Mouse (Mus musculus) kidney, postnatal 0 days (tissue): ENCODE measurements around the gene Rundc3b. TPM values are rescaled to one million over a fixed set of nuclear protein-coding genes. Genes with fewer than 3 reads are reported as not detected.

ENCODE experiments used
- ATAC-seq: fragments of 200-750 bp; cut with Nextera tagmentation; replicated peaks from 2 replicates; pipeline ENCODE4 v1.8.0; 2017; ENCODE audit warnings: low read depth, moderate number of reproducible peaks, moderate TSS enrichment, moderate library complexity; ENCODE audit not compliant: low FRiP score
- DNase-seq: peaks from one replicate; pipeline ENCODE4 v3.0.0-alpha.2; 2016; ENCODE audit warnings: low spot score
- H3K27ac ChIP-seq: fragments of 300-500 bp; sonication (generic); 2 replicates; pipeline ENCODE4 v1.5.1; 2014; ENCODE audit warnings: mild to moderate bottlenecking
- H3K27me3 ChIP-seq: fragments of 300-500 bp; sonication (generic); 2 replicates; pipeline ENCODE4 v1.6.1; 2014; ENCODE audit warnings: low read length, mixed read lengths; ENCODE audit not compliant: insufficient read depth
- H3K36me3 ChIP-seq: fragments of 300-500 bp; sonication (generic); 2 replicates; pipeline ENCODE4 v1.6.1; 2014; ENCODE audit warnings: low read length, mixed read lengths; ENCODE audit not compliant: insufficient read depth
- H3K4me1 ChIP-seq: fragments of 300-500 bp; sonication (generic); replicated peaks from 2 replicates; pipeline ENCODE4 v1.6.1; 2014; ENCODE audit warnings: antibody characterized with exemption, low read length, mixed read lengths; ENCODE audit not compliant: insufficient read depth
- H3K4me2 ChIP-seq: fragments of 300-500 bp; sonication (generic); 2 replicates; pipeline ENCODE4 v1.6.1; 2014; ENCODE audit warnings: mild to moderate bottlenecking, low read length, moderate library complexity, mixed read lengths
- H3K4me3 ChIP-seq: fragments of 300-500 bp; sonication (generic); replicated peaks from 2 replicates; pipeline ENCODE4 v1.5.1; 2014; ENCODE audit warnings: low read depth, low read length
- H3K9ac ChIP-seq: fragments of 300-500 bp; sonication (generic); 2 replicates; pipeline ENCODE4 v1.6.1; 2014; ENCODE audit warnings: low read depth, low read length
- H3K9me3 ChIP-seq: fragments of 300-500 bp; sonication (generic); replicated peaks from 2 replicates; pipeline ENCODE4 v1.6.1; 2016; ENCODE audit warnings: low read length, inconsistent platforms, mixed read lengths
- CTCF ChIP-seq: IDR thresholded peaks from 2 replicates; pipeline ENCODE4 v1.5.1; 2016; ENCODE audit warnings: antibody characterized with exemption, low read depth, mild to moderate bottlenecking, moderate library complexity
- WGBS: fragments of 180-500 bp; shearing (Covaris S2); extraction: QIAGEN DNeasy Blood & Tissue Kit; methylation state at CpG from one replicate; pipeline ENCODE4 v1.1.7; 2014; 5-methylcytosine and 5-hydroxymethylcytosine counted together
- polyA plus RNA-seq: library from polyadenylated mRNA; unstranded; fragments of >200 nt; fragmentation: Nextera tagmentation; extraction: Ambion mirVana; gene quantifications from 2 replicates; pipeline ENCODE4 v1.2.1, GENCODE M21; 2015

The Rundc3b gene
- polyA plus RNA-seq, 1 experiment from 2014 or later = 1.1 TPM

GRCm38 (mm10) chr5:8566867-8567266 lies 55.9 kb downstream of the Rundc3b start:
- no peak for DNase-seq
- no peak for TF ChIP-seq CTCF
- ATAC-seq = no peak

GRCm38 (mm10) chr5:8544512-8544911 lies 78.2 kb downstream of the Rundc3b start:
- H3K9me3 ChIP-seq = no peaks in the 10 kb centered on the region
- no peak for TF ChIP-seq CTCF
- ATAC-seq (no peak), DNase-seq (no peak)
- 57% methylated on average over 2 of the region's 5 CpGs for WGBS
- H3K4me1 ChIP-seq = no peaks in the 10 kb centered on the region
- no peak overlapping the region for H3K4me2 ChIP-seq
- no peak overlapping the region for H3K9ac ChIP-seq
- no peak overlapping the region for H3K4me3 ChIP-seq
- no peak overlapping the region for H3K27ac ChIP-seq
- H3K27me3 ChIP-seq = no peaks in the 10 kb centered on the region
- no peaks in the 10 kb centered on the region for H3K36me3 ChIP-seq

More at GRCm38 (mm10) chr5:8566867-8567266, 55.9 kb downstream of the Rundc3b start:
- H3K9ac ChIP-seq = no peak overlapping the region
- H3K27ac ChIP-seq = no peak overlapping the region
- H3K27me3 ChIP-seq = no peaks in the 10 kb centered on the region
- 48% methylated on average over 3 of the region's 3 CpGs for WGBS
- no peaks in the 10 kb centered on the region for H3K36me3 ChIP-seq
- no peaks in the 10 kb centered on the region for H3K4me1 ChIP-seq
- no peaks in the 10 kb centered on the region for H3K9me3 ChIP-seq
- no peak overlapping the region for H3K4me3 ChIP-seq
- no peak overlapping the region for H3K4me2 ChIP-seq

DNA sequence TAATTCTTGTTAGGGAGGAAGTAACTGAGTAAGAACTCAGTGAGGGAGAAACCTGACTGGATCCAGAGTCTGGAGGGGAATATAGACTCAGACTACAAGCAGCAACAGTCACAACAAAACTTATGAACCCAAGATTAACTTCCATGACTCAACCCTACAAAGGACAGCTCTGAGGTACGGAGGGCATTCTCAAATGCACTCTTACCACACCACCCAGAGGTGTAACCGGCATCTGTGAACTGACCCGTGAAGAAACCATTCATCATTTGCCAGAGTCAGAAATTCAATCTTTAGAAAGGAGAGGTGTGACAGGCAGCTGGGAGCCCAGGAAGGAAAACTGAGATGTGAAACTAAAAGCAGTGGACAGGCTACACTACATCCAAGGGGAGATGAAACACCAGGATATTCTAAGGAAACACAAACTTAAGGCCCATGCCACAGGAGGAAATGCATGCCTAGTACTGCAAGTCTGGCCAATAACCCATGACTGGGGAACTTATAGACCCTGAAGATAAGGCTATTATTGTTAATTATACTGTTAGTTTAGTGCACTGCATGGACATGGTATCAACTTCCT lies 80.0 kb downstream of the Rundc3b start:
- no peak overlapping the region for H3K27ac ChIP-seq
- WGBS = 25% methylated on average over 3 of the region's 3 CpGs
- DNase-seq (peak; percentile 70), ATAC-seq (peak; percentile 83)
- no peaks in the 10 kb centered on the region for H3K27me3 ChIP-seq
- H3K4me2 ChIP-seq = no peak overlapping the region
- H3K9ac ChIP-seq = no peak overlapping the region
- H3K4me3 ChIP-seq = no peak overlapping the region
- H3K9me3 ChIP-seq = no peaks in the 10 kb centered on the region
- no peak for TF ChIP-seq CTCF
- no peaks in the 10 kb centered on the region for H3K36me3 ChIP-seq
- H3K4me1 ChIP-seq = no peaks in the 10 kb centered on the region

- ATAC-seq (peak; percentile 49), DNase-seq (peak; percentile 14)
- Histone ChIP-seq H3K27me3 (no peaks in the 10 kb centered on the region), H3K9ac (no peak overlapping the region), H3K36me3 (no peaks in the 10 kb centered on the region), H3K9me3 (no peaks in the 10 kb centered on the region), H3K4me2 (no peak overlapping the region), H3K4me3 (no peak overlapping the region), H3K4me1 (no peaks in the 10 kb centered on the region), H3K27ac (no peak overlapping the region)
- 62% methylated on average over 7 of the region's 7 CpGs for WGBS
- no peak for TF ChIP-seq CTCF
Observed at GRCm38 (mm10) chr5:8541120-8542117, 81.3 kb downstream of the Rundc3b start.

- no peak for ATAC-seq
- Histone ChIP-seq H3K4me2 (no peak overlapping the region), H3K36me3 (no peaks in the 10 kb centered on the region), H3K4me3 (no peak overlapping the region), H3K4me1 (no peaks in the 10 kb centered on the region), H3K27ac (no peak overlapping the region), H3K27me3 (no peaks in the 10 kb centered on the region), H3K9ac (no peak overlapping the region), H3K9me3 (no peaks in the 10 kb centered on the region)
- DNase-seq = no peak
- WGBS = 38% methylated on average over 3 of the region's 3 CpGs
- no peak for TF ChIP-seq CTCF
Observed at GRCm38 (mm10) chr5:8519006-8519405, 103.7 kb downstream of the Rundc3b start.

DNA sequence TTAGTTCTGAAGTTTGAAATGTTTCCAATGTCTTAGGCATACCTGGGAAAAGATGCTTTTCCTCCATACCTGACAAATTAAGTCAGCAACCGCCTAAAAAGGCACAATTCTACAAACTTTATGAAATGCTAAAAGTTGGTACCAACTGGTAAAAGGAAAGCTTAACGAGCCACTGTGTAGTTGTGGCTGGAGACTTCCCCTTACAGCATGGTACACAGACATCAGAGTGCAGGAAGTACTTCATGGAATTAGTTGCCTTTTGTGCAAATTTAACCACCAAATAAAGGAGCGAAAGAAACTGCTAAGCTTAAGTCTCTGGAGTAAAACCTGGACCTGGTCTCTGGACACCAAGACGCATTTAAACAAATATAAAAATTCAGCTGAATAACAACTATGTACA lies 131.0 kb downstream of the Rundc3b start:
- Histone ChIP-seq H3K27me3 (no peaks in the 10 kb centered on the region), H3K27ac (no peak overlapping the region), H3K4me1 (no peaks in the 10 kb centered on the region), H3K9ac (no peak overlapping the region), H3K4me2 (no peak overlapping the region), H3K4me3 (no peak overlapping the region), H3K36me3 (no peaks in the 10 kb centered on the region), H3K9me3 (no peaks in the 10 kb centered on the region)
- ATAC-seq (no peak), DNase-seq (no peak)
- no peak for TF ChIP-seq CTCF
- 80% methylated on average over 4 of the region's 4 CpGs for WGBS
